Mouse (Mus musculus): Measurements from ENCODE around the gene Gal3st4.
A peak's percentile ranks its signal among the peaks of the same experiment; 100 is the strongest.

The Gal3st4 gene

DNA sequence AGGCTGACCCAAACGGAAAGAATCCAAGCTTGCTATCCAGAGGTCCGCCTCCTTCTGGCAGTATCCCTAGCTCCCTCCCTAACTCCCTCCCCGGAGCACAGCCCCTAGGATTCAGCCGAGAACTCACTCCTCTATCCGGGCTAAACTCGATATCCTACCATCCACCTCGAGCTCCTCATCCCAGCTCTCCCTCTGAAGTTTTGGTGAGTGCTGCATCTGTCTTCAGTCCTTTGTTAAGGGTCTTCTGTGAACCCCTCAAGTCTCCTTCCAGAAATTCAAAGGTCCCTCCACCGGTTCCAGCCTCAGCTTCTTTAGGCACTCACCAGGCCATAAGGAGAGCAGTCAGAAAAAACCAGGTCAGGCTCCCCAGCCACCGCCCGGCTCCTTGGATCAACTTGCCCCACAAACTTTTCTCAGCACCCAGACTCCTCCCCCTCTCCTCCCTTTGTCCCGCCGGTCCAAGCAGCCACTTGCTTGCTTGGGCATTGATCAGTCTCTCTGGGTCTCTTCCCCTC, at the start of gene Gal3st4:
TSS of gene Gal3st4 (minus strand) at position 432 of the 515 bp plus-strand sequence.
- no peak for DNase-seq (ENCODE audit: low spot score)

DNA sequence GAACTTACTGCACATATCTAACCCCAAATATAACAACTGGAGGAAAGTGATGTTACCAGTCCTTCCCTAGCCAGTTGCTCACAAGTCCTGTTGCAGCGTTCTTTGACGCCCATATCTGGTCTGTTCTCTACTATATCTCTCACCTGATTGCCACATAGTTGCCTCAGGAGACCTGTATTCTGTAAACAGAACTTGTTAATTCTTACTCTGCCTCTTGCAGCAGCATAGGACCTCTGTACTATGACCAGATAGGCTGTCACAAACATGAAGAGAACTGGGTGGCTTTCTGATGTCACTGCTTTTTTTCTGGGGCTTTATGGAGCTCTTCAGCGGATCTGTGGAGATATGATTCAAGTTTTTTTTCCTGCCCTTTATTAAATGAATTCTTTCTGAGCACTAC, 40.2 kb upstream of the Gal3st4 start:
- DNase-seq (ENCODE audit: low spot score) = no peak

DNA sequence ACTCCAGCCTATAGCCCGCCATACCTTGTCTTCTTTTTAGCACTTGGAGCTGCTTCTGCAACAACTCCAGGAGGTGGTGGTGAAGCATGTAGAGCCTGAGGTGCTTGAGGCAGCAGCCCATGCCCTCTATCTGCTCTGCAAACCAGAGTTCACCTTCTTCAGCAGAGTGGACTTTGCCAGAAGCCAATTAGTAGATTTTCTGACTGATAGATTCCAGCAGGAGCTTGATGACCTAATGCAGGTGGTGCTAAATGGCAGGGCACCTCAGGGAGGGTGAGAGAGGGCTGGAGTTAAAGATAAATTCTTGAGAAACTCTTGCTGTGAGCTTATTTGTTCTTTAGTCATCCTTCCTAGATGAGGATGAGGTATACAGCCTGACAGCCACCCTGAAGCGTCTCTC, 27.0 kb upstream of the Gal3st4 start:
- no peak for DNase-seq (ENCODE audit: low spot score)

DNA sequence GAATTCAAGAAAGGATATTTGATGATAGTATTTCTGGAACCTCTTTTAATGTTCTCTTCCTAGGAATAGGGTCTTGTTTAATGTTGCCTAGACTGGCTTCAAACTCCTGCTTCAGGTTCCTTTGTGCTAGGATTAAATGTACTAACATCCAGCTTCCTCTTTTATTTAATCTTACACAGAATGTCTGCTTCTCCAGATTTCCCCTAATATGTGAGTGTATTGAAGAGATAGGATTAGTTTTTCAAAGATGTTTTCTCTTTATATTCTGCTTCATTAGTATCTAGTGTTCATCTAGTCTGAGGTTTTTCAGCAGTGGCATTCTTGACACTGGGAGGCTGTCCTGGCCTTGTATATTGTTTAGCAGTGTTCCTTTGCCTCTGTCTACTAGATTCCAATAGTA, 21.5 kb upstream of the Gal3st4 start:
- DNase-seq (ENCODE audit: low spot score) = no peak

DNA sequence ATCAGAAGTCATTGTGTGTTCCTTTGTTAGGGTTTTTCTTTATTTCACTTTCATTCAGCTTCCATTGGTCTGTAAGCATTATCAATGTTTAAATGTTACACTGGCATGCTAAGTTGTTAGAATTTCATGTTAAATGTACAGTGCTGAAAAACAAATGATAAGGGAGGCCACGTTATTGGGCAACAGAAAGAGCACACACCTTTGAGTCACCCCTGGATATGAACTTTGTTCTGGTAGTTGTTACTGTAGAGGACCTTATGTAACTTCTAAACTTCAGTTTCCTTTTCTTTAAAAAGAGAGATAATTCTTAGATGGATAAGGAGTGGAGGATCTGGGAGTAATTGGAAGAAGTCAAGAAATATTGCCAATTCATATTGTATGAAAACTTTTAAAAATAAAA, 19.0 kb upstream of the Gal3st4 start:
- DNase-seq (ENCODE audit: low spot score) = no peak

DNA sequence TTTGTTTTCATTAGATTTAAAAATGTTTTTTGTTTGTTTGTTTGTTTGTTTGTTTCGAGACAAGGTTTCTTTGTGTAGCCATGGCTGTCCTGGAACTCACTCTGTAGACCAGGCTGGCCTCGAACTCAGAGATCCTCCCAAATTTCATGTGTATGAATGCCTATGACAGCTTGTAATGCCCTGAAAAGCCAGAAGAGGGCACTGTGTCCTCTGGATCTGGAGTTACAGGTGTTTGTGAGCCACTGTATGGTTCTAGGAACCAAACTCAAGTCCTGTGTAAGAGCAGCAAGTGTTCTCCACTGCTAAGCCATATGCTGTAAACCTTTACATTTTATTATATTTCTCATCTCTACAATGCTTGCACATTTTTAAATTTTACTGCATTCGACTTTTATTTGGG, 15.2 kb upstream of the Gal3st4 start:
- no peak for DNase-seq (ENCODE audit: low spot score)

DNA sequence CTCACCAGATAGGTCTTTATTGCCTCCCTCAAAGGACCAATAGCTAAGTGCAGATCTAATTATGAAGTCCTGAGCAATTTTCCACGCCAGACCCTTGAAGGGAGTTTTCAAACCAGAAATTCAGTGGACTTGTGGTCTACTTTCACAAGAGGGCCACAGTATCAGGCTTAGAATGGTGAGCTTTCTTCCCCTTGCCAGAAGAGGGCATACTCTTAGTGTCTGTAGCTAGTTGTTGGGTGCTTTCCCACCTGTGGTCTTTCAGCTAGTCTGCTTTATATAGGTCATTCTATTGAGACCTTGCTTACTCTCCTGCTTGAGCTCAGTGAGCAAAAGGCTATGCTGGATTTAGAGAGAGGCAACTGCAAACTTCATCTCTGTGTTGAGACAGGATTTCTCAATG, 10.9 kb upstream of the Gal3st4 start:
- no peak for DNase-seq (ENCODE audit: low spot score)

DNA sequence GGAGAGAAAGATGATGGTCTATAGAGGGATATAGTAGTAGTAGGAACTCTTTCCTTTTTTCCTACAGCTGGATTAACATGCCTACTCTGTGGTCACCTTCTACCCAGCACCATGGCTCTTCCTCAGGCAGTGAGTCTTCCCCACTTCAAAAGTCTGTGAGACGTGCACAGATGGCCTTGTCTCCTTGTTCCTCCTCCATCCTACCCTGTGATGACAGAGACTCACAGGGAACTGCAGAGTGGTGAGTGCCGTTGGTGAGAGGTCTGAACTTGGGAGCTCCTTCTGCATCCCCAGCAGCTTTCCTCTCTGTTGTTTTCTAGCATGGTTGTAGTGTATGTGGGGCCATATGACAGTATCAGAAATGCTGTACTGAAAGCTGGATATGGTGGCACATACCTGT, 9.2 kb upstream of the Gal3st4 start:
- DNase-seq (ENCODE audit: low spot score) = no peak

DNA sequence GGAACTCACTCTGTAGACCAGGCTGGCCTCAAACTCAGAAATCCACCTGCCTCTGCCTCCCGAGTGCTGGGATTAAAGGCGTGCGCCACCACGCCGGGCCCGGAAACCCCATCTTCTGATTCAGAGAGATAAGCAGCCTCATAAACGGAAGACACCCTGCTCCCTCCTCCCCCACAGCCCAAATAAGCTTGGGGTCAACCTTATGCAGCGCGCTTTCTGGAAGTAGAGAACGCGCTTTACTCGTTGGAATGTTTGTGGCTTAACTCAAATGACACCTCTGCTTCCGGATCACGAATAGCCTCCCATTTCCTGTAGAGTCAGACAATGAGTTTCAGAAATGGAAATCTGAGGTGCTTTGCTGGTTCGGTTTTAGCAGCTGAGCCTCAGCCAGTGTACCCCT, 8.2 kb upstream of the Gal3st4 start:
- no peak for DNase-seq (ENCODE audit: low spot score)

DNA sequence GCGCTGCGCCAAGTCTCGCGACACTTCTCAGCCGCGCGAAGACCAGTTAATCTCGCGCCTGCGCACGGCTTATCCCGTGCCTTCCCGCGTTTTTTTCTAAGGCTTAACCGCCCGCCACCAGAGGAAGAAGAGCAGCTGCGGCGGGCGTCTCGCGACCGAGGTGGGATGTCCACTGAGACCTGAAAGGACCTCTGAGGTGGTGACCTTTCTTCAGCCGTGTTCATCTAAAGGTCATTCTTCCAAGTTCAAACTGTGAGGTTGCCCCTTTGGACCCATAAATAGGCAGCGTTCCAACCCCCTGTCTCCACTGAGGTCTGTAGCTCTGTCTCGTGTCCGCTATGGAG, 7.8 kb upstream of the Gal3st4 start:
- no peak for DNase-seq (ENCODE audit: low spot score)

DNA sequence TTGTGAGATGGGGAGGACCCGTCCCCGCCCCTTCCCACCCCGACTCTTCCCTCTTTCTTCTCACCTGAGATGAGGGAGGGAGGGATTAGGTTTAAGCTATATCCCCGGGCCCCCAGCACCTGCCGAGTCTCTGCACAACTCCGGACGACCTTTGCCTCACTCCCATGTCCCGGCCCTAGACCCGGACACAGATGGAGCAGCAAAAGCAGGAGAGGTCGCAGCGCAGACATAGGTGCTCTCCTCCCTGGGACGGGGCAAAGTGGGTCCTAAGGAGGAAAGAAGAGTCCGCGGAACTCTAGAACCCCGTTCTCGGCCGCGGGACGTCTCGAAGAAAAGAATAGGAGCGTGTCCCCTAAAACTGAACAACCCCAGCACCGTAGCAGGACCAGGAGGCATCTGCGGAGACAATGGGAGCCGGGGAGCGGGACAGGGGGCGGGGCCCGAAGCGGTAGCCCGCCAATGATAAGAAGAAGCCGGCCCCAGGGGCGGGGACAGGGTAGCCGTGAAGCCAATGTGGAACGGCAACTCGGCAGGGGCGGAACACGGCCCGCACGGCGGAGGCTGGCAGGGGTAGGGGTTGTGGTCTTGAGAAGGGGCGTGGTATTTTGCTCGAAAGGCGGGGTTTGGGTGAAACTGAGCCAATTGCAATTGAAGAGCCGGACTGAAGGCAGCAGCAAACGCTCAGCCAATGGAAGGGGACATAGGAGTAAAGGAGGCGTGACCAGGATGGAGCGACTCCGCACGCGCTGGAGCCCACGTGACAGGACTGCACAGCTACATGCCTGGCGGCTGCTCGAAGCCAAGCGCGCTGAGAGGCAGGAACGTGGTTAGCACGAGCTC, 7.2 kb upstream of the Gal3st4 start, which contains the start of the genes Gm43720, Gpc2 and Stag3:
TSS of gene Gm43720 (minus strand) at position 374 of the 840 bp plus-strand sequence.
TSS of gene Gpc2 (minus strand) at position 421 of the 840 bp plus-strand sequence.
TSS of gene Stag3 (plus strand) at position 656 of the 840 bp plus-strand sequence.
- DNase-seq (ENCODE audit: low spot score) = peak; percentile 82

DNA sequence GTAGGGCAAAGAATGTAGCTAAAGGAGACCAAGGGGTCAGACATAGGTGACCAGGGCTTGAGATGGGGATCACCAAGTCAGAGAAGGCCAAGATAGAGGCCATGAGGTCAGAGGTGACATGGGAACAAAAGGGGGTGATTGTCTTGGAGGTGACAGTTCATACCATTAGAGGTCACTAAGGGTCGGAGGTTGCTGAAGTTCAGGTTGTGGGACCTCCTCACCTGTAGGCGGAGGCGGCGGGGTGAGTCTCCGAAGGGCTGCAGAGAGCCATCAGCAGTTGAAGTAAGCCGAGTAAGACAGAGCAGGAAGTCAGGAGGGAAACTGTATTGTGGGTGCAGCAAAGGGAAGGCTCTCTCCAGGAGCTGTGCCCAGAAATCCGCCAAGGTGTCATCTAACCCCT, 5.4 kb upstream of the Gal3st4 start:
- no peak for DNase-seq (ENCODE audit: low spot score)

DNA sequence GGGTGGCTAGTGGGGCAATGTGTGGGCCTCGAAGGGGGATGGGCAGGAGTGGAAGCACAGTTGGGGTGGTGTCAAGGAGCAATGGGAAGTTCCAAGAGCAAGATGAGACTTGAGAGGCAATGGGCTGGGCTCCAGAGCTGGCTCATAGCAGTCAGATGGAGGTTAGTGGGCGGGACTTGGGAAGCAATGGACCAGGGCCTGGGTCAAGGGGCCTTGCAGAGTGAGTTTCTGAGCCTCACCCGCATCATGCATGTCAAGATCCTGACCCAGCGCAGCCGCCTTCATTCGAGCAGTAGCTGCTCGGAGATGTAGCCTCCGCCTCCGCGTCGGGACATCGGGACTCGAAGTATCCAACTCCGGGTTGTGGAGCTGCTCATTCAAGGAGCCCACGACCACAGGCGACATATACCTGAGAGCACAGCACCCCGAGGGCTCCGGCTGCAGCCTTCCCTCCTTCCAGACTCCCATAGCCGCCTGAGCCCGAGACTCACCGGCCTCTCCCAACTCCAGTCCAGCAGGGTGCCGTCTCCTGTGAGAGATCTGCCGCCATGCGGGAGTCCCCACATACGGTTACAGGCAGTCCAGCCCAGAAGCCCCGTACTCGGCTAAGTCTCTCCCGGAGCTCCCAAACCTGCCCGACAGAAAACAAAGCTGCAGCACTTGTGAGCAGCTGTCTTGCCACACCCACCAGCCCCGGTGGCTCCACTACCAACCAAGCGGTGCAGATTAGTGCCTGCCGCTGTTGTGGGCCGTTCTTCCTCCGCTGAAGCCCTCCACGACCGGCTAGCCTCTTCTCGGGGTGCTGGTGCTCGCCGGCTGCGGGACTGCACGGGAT, 2.8 kb upstream of the Gal3st4 start:
- no peak for DNase-seq (ENCODE audit: low spot score)

DNA sequence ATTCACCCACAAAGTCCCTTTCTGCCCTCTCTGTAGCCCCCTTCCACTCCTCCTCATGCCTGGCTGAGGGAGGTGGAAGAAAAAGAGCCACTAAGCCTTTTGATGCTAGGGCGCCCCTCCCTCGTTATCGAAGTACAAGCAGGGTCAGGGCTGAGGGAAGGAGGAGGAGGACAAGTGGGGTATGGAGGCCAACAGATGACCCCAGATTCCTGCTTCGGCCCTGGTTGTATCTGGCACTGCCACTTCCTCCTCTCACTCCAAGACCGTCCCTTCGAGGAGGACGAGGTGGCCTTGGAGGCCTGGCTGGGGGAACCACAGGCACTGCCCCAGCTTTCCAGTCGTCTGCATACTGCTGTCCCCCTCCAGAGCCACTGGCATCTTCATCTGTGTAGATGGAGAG, 1.5 kb upstream of the Gal3st4 start:
- no peak for DNase-seq (ENCODE audit: low spot score)

DNA sequence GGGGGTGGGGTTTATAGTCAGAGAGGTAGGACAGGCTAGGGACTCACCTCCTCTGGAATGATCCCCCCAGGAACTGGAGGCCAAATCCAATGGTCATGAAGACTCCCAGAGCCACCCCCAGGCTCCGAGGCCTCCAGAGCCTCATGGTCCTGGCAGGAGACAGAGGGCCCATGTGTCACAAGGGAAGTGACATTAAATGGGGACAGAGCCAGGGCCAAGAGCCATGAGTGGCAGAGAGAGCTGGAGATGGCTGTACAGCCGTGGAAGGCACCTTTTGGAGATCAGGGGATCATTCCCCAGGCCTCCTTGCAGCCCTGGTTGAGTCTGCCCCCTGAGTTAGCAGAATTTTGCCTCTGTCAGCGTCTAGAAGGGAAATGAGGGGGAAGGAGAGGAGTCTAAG, 1.4 kb downstream of the Gal3st4 start:
- no peak for DNase-seq (ENCODE audit: low spot score)

DNA sequence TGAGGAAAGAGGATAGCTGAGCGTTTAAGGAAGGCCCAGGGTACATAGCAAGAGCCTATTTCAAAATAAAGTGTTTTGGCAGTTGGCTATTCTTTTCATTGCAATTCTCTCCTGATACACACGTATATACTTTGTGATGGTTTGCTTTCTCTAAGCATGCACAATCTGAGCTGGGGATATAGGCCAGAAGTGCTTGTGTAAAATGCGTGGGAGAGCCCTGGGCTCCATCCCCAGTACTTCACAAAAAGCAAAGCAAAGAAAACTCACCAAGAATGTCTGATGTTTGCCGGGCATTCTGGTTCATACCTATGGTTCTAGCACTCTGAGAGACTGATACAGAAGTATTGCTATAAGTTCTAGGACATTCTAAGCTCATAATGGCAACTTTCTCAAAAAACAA, 3.7 kb downstream of the Gal3st4 start:
- DNase-seq (ENCODE audit: low spot score) = no peak

DNA sequence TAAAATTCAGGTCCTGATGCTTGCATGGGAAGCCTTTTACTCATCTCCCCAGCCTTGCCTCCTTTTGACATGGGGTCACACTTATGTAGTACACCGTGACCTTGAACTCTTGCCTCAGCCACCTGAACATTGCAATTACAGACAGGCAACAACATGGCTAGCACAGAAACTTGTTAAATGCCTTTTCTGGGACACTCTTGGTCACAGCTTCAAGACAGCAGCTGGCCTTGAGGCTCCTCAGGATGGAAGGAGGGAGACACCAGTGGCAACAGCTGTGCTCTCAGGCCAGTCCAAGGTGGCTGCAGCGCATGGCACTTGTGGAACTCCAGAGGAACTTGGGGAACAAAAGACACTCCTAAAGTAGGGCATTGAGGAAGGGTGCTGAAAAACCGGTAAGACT, 5.5 kb downstream of the Gal3st4 start:
- DNase-seq (ENCODE audit: low spot score) = no peak

DNA sequence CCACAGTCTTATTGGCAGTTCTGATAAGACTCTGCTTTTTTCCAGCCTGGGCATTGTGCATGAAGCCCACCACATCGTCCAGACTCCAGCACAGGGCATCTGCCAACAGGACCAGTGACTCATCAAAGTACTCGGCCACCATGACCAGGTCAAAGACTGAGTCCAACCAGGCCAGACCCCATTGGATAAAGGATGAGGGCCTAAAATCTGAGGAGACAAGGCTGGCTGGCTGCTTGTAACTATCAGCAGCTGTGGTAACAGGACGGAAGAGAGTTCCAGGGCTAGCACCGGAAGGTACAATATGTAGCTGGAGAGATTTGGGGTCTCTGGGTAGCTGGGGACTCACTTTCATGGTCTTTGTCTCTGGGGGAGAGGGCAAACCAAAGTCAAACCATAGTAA, 6.9 kb downstream of the Gal3st4 start:
- DNase-seq (ENCODE audit: low spot score) = no peak

DNA sequence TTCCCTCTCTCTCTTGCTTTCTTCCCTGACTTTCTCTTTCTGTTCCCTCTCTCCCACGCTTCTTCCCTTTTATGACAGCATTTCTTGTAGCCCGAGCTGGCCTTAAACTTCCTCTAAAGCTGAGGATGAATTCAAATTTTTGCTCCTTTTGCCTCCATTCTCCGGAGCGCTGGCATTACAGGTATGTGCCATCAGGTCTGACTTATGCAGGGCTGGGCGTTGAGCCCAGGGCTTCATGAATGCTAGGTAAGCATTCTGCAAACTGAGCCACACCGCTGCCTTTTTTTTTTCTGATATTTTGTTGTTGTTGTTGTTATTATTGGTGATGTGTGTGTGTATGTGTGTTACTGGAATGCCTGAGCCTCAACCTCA, 8.4 kb downstream of the Gal3st4 start:
- no peak for DNase-seq (ENCODE audit: low spot score)

DNA sequence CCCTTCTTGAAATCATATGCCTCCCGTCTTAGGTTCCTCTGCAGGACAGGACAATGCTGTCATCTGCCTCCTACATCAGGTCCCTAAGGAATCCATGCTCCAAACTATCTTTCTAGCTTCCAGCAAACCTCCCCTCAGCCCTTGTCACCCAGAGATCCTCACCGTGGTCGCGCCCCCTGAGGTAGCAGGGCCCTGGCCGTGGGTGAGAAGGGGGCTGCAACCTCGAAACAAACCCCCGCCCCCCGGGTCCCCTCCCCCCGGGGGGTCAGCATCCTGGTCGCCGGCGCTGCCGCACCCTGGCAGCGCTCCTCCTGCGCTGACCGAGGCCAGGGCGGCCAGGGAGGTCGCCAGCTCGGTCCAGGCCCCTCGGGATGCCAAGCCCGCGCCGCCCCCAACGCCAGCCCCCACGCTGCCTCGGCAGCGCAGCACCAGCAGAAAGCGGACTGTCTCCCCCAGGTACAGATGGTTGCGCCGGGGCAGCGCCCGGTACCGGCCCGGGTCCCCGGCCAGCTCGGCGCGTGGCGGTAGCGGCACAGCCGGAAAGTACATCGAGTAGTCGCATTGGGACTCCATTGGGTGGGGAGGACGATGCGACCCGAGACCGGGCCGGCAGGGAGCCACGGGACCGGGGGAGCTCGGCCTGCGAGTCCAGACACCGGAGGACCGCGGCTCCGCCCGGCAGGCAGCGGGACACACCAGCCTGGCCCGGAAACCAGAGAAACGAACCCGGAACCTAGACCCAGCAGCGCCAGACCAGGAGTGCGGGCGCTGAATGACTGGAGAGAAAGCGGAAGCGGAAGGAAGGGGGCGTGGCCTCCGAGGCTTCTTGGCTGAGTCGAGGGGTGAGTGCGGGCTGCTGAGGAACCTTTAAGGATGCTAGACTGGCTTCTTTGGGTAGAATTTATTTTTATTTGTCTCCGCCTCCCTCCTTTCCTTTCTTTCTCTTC, 9.1 kb downstream of the Gal3st4 start, which contains the start of gene BC037034:
TSS of gene BC037034 (minus strand) at position 774 of the 947 bp plus-strand sequence.
- peak; percentile 92 for DNase-seq (ENCODE audit: low spot score)

DNA sequence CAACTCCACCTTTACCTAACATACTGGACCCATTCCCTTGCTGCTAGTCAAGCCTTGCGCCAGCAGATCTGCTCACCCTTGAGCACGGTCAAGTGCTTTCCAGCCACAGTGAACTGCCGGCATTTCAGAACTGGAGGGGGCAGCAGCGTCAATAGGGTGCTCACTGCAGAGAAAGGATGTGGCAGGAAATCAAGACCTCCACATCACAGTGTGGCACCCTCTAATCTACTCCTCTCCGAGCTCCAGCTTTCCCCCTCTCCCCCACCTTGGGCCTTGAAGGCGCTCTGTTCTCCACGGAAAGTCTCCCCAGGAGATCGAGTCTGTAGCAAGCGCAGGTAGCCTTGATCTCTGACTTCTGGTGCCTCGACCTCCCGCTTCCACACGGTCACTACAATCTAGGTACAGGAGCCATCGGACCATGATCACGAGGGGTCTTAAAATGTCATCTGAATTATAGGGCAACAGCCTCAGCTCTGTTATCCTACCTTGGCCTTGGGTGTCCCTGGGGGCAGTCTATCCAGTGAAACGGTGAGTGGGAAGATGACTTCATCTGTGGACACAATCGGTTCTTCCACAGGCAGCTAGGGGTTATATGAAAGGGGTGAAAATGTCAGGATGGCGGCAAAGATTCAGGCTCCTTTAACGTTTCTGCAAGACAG, 9.9 kb downstream of the Gal3st4 start:
- no peak for DNase-seq (ENCODE audit: low spot score)
